Mouse (Mus musculus): ENCODE results near the gene Ttc9.

DNA sequence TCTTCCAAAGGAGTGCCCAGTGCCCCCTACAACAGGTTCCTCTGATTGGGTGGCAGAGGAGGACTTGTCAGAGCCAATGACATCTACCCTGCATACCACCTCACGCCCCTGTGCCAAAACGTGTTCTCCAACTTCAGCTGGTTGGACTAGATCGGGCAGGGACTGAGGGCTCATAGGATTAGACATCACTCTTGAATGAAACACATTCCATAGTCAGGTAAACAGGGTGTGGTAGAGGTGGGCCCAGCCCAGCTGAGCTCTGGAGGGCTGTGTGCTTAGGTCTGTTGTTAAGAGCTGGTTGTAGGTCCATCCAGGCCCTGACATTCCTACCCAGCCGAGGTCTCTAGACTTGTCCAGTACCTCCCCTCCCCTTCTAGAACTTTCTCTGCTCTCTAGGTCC lies 81.6 kb downstream of the Ttc9 start:
- TF ChIP-seq POLR2A (IDR thresholded peaks at IDR 0.05; ENCODE audit: borderline replicate concordance, extremely low read depth, low read depth, low read length) (no peak), CTCF (IDR thresholded peaks at IDR 0.05; ENCODE audit: insufficient read depth, low read length) (no peak)
